Mouse (Mus musculus): ENCODE results near the gene Mtmr11.

GRCm38 (mm10) chr3:96170276-96170675 lies 8.5 kb downstream of the Mtmr11 start:
- TF ChIP-seq POLR2A (IDR thresholded peaks at IDR 0.05; ENCODE audit: borderline replicate concordance, extremely low read depth, low read depth, low read length) (no peak), CTCF (IDR thresholded peaks at IDR 0.05; ENCODE audit: insufficient read depth, low read length) (no peak)

All from lung, adult 2 months (tissue).